Mouse (Mus musculus) right cerebral cortex, postnatal 10 days (tissue): Measurements from ENCODE around the gene Disp1.
A peak's percentile ranks its signal among the peaks of the same experiment; 100 is the strongest.

Source experiments
- DNase-seq, 2 experiments: peaks; one replicate each; pipeline ENCODE4 v3.0.0; 2021; ENCODE audit warnings: low spot score in 2 of 2

Gene Disp1

DNA sequence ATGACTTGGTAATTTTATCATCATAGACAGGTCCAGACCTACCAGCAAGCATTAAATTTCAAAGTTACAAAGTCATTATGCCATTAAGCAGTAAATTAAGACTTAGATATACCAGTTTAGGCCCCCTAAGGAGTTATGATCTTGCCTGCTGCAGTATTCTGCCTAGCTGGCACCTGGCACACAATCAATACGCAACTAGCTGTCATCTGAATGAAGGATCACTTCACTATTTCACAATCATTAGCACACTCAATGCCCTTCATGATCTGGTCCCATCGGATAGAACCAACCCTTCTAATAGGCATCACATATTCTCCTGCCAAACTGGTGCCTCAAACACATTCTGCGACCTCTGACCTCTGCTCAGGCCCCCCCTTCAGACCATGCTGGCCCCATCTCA is 14.2 kb downstream of the Disp1 start:
- no peak for DNase-seq

GRCm38 (mm10) chr1:183200926-183201325 is 20.4 kb downstream of the Disp1 start:
- no peak for DNase-seq

GRCm38 (mm10) chr1:183194763-183195162 is 26.6 kb downstream of the Disp1 start:
- no peak for DNase-seq

DNA sequence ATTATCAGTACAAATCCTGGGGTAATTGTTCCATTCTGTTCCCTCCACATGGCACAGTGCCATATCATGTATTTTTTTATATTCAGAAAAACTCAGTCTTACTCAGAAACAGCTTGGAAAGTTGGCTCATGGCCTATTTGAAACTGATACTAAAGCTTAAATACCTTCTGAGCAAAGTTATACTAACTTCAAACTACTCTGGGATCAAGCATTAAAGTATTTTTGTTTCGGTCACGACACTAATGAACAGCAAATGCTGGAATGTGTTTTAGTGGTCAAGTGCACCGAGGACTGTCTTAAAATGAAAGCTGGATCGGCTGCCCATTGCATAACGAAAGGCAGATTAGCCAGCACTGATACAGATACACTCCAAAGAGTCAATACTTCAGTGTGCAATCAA is 27.2 kb downstream of the Disp1 start:
- no peak for DNase-seq

DNA sequence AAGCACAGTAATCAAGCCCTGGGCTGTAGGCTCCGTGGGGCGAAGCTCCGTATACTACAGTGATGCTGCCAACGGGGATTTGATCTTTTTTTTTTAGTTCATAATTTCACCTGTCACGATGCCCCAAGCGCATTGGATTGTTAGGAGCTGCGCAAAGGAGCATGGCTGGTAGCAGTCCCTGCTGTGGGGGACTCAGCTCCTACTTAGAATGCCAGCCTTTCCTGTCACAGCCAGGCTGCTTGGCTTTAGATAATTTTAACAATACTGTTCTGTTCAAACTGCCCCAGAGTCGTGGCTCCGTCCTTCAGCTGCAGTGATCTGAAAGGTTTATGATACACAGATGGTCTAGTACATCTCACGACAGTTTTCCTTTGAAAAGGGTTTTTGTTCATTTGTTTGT is 29.9 kb downstream of the Disp1 start:
- no peak for DNase-seq

DNA sequence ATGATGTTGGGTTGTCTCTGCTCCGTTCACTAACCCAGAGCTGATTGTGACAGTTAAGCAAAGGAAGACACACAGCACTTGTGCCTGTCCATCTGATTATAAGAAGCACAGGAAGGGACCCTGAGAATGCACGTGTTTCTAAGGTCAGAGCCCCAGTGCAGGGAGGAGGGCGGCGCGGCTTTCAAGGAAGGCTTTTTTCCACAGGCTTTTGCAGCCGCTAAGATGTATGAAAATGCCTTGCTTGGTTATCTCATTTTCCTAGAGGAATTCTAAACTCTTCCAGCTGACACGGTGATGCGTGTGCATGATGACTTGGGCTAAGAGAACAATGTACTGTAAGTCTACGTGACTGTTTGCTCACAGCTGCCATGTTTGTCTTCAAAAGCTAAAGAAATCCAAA is 30.9 kb downstream of the Disp1 start:
- no peak for DNase-seq

DNA sequence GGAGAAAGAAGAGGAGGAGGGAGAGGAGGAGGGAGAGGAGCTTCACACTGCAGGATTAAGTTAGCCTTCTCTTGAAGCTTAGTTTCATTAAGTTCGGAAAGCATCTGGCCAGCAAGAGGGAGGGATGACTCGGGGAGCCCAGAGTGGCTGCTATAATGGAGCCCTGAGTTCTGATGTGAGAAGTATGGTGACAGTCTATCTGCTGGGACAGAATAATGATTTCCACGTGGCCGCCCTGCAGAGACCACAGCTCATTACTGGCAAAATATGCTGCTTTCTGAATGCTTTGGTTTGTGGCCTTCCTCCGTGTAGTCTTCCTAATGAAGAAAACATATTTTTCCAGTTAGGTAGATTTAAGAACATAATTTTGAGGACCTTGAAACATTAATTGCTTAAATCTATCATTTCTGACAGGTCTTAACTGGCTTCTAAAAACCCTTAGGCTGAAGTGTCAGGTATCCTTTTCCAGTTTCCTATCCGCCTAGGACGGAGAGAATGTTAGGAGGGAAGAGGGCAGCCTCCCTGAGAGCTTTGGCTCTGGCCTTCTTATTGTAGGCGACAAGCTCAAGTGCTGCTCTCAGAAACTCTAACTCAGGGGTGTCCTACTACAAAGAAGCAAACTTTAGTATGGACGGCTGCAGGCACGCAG is 32.2 kb downstream of the Disp1 start:
- DNase-seq: no peak

DNA sequence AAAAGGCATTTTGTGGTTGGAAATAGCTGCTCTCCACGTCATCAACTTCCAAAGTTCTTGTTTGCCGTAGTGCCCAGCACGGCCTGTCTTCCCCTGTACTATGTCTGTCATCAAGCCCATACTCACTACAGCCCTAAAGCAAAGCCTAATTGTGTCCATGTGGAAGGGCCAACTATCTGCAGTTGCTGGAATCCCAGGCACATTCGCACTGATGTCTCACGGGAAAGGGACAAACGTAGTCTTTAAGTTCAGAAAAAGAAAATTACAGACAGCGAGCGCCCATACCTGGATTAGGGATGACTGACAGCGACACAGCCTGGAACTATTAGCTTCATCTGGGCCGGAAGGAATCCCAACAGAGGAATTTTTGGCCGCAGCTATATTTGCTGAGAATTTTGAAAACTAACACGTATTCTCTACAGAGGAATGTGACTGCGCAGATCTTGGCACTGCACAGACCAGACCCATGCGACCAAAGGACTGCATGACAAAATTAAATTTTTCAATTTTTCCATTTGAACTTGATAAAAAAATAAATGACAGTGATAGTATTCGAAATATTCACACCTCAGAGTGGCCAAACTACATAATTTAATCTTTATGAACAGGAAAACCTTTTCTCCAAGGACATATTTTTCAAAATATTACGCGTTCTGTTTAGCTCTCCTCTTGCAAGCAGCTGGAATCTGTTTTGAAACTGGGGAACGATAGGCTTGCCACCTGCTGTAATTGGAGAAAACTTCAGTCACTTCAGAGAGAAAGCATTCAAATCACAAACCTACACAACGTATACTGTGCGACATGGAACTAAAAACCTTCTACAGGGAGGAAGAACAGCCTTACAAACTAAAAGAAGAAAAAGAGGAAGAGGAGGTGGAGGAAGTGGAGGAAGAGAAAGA is 33.0 kb downstream of the Disp1 start:
- no peak for DNase-seq

GRCm38 (mm10) chr1:183185560-183185959 is 35.8 kb downstream of the Disp1 start:
- DNase-seq: no peak

DNA sequence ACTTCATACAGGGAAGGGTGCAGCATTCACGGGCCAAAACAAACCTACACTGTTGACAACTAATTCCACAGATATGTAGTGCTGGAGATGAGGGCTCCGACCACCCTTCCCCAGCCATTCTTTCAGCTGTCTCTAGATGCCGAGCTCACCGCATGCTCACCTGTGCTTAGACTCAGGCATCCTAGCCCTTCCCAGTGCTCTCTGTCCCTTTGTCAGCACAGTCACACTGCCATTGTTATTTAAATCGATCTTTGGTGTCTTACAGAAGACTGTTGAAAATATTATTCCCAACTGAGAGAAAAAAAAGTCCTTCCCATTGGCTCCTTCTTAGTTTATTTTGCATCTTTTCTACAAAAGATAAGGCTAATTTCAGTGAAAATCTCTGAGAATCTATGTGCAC is 36.6 kb downstream of the Disp1 start:
- DNase-seq: no peak

GRCm38 (mm10) chr1:183183565-183183964 is 37.8 kb downstream of the Disp1 start:
- DNase-seq: peak in 1 of 2 experiments; percentile 41

DNA sequence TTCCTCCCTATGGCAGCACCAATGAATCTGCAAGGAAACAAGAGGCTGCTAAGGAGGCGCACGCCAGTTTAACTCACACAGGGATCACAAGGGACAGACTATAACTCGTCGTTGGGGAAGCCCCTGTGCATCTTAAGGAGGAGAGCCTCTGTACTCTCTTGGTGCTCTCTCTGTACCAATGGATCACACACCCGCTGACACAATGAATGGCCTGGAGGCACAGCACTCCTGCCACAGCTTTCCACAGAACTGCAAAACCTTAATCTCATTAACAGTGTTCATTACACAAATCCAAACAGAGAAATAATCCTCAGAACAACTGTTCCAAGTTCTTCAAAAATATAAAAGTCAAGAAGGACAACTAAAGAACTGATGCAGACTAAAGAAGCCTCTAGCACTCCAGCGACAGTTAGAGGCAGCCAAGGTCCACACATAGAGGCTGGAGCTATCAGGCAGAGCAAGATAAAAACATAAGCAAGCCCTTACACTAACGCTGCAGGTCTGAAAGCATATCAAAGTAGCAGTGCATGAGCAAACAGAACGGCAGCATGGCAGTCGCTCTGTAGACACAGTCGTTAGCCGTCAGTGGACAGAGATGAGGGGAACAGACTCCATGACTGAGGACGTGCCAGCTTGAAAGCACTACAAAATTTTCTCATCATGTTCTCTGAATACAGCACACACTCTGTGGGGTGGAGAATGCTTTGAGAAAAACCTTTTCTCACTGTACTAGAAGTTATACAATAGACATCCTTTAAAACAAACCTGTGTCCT is 38.5 kb downstream of the Disp1 start:
- DNase-seq: no peak

DNA sequence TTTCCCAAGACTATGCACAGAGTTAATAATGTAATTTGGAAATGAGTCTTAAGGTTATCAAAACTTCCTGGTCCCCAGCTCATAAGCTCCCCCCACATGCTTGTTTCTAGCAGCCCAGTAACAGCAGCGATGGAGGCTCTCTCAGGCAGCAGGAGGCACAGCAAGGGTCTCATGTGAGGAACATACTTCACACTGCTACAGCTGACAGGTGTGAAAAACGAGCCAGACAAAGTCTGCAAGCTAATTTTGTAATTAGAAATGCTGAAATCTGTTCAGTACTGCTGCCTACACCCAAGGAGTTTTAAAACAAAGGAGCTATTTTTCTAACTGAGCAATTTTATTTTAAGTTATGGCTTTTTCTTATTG is 40.3 kb downstream of the Disp1 start:
- peak; percentile 64 to 71 for DNase-seq

- DNase-seq: no peak
These were observed 40.9 kb downstream of the Disp1 start for GRCm38 (mm10) chr1:183180301-183181029.

DNA sequence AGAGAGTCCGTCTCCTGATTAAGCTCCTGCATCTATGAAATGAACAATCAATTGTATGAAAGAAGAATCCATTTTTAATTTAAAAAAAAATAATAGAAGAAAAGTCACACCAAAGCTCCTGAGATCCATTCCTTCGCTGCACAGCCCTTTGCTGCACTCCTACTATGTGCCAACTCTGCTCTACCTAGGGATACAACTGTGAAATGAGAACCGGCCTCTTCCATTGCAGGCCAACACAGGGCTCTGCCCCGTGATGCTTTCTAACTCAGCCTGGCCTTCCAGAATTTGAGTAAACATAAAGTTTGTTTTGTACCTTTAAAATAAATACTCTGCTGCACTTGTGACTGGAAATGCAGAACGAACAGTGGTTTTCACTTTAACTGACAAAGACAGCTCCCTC is 42.0 kb downstream of the Disp1 start:
- no peak for DNase-seq

- DNase-seq: no peak
These were observed 46.1 kb downstream of the Disp1 start for GRCm38 (mm10) chr1:183175236-183175635.

- DNase-seq: no peak
These were observed 50.2 kb downstream of the Disp1 start for GRCm38 (mm10) chr1:183171095-183171494.

GRCm38 (mm10) chr1:183168465-183168864 is 52.9 kb downstream of the Disp1 start:
- no peak for DNase-seq

DNA sequence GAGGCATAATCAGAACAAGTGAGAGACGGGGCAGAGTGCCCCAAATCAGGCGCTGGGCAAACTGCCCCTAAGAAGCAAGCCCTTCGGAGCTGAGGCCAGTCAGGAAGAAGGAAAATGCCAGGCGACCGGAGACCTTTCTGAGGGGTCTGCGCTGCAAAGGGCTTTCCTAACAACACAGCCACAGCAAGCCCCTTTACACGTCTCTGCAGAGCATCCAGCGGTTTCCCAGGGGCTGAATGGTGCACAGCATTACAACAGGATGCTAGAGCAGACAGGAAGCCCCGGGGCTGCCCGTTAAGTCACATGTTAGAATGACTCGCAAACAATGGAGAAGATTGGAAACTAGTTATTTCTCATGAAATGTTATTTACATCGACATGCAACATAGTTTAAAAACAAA is 53.5 kb downstream of the Disp1 start:
- DNase-seq: no peak

DNA sequence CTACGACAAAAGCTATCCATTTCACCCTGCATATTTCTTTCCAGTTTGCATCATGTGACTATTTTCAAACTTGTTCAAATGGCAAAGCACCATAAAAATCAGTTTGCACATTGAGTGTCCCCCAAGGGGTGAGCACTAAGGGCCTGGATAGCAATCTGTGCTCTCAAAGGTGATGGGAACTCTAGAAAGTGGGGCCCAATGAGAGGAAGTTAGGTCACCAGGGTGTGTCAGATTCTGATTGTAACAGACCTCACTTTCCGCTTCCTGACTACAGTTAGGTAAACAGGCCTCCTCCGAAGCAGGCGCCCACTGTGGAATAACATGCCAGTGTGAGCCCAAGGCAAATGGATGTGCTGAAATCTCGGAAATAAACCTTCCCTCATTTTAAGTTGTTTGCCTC is 54.6 kb downstream of the Disp1 start:
- no peak for DNase-seq

DNA sequence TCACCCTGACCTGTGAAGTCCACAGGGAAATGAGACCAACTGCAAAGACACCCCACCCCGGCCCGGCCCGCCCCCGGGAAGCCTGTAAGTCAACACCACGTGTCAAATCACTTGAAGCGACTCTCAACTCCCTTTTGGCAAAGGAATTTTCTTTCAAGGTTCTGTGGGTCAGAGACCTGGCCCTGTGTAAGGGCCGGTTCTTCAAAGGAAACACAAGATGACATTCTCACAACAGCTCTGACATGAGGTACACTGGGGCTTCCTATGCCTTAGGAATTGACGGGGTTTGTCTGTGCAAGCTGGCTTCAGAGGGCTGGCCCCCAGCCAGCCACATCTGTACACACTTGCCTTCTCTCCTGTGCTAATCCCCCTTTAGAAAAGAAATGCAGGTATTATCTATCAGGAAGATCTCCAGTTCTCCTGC is 56.7 kb downstream of the Disp1 start:
- no peak for DNase-seq

- DNase-seq: no peak
These were observed 57.1 kb downstream of the Disp1 start for GRCm38 (mm10) chr1:183164190-183164580.
